Mouse (Mus musculus): Measurements from ENCODE around the gene Dpf2.
A peak's percentile ranks its signal among the peaks of the same experiment; 100 is the strongest.

The Dpf2 gene

DNA sequence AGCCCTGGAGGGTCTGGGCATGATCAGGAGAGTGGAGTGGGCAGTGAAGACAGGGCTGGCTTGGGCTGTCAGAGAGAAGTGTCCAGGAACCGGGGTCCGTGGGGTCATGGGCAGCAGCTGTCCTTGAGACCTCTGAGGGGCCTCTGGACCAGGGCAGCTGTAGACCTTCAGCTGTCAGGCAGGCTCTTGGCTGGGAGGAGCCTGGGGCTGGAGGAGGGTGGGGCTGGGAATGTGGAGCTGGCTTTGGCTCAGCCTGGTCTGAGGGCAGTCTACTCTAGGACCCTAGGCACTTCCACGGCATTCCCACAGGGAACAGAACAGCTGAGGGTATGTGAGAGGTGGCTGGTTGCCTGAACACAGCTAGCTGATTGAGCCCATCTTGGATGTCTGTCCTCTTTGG, 22.5 kb upstream of the Dpf2 start:
- DNase-seq, result no peak

DNA sequence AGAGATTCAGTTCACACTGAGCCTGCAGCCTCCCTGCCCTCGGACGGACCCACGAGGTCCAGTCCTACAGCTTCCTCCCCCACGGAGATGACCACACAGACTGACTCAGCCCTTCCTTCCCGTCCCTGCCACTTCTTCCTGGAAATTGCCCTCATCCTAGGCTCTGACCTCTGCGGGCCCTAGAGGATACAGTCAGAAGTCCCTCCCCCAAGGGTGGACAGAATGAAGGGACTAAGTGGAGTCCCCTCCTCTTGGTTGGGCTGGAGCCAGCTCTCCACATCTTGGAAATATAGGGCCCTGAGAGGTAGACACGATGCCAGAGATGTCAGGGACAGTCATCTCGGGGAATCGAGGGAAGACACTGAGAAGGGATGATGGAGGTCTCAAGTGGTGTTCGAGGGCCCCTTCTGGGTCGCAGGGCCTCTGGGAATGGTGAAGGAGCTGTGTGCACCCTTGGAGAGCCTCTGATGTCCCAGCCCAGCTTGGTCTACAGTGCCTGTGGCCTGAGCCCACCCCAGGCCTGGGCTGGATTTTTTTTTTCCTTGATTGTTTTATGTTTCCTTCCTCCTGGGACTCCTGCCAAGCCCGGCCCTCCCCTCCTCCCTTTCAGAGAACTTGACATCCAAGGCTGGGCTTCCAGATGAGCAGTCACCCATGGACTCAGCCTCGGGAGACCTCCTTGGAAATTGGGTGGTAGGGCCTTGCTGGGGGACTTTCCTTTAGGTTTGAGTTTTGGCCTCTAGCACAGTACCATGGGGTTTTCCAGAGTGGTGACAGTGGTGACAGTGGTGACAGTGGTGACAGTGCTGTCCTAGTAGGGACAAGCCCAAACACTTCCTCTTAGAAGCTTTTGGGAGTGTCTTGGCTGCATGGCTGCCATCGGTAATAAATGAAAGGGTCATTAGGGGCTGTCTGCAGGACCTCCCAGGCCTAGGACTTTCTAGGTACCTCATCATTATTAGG, 17.1 kb upstream of the Dpf2 start:
- DNase-seq, result no peak

- no peak for DNase-seq
These were observed 15.7 kb upstream of the Dpf2 start for GRCm38 (mm10) chr19:5928546-5928945.

- no peak for DNase-seq
These were observed 15.3 kb upstream of the Dpf2 start for GRCm38 (mm10) chr19:5928104-5928503.

DNA sequence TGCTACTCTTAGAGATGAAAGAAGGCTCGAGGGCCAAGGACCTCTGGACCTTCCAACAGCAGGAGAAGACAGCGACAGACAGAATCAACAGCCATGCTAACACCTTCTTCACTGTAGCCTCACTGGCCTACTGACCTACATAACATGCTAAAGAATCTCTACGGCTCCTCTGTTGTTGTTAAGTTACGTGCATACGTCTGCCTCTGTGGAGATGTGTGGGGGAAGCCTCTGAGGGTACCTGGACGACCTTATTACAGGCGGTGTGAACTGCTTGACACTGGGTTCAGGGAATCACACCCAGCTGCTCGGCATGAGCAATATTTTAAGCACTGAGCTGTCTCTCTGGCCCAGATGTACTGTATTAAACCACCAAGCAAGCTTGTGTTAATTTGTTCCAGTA, 14.7 kb upstream of the Dpf2 start:
- DNase-seq, result no peak

- DNase-seq, result no peak
These were observed 14.2 kb upstream of the Dpf2 start for GRCm38 (mm10) chr19:5927026-5927425.

DNA sequence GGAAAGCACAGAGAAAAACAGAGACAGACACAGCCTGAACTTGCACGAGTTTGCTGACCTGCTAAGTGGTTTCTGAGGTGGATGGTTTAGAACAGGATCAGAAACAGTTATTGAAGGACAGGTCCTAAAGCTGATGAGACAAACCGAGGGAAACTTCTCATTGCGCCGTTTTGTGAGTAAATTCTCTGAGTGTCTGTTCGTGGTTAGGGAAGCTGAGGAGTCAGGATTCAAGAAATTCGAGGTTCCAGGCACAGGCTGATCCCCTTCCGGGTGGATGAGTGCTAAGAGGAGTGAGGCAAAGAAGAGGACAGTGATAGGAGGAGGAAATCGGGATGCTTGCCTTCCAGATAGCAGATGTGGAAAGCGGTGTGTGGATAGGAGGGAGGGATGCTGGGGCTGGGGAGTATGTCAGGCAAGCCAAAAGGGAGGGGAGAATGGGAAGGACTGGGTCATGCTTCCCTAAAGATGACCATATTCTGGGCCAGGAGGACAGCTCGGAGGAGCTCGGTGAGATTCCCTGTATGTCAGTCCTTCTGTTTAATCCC, 12.6 kb upstream of the Dpf2 start:
- no peak for DNase-seq

DNA sequence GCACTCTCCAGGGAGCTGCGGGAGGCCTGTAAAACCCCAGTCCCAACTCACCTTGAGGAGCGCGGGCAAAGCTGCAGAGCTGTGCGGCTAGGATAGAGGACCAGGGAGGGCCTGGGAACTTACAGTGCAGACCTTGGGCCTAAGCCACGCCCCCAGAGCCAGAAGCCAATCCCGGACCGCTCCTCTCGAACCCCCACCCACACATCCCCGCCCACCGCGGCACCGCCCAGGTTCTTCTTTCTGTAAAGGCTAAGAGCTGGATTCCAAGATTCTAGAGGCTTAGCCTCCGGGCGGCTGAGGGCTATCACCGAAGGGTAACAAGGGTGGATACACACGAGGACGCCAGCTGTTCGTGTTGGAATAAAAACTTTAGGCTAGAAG, 11.9 kb upstream of the Dpf2 start, which contains the start of gene Cdc42ep2:
Gene Cdc42ep2, minus strand, starts transcription at position 104 of the 381 bp plus-strand sequence.
- DNase-seq, result peak; percentile 93

DNA sequence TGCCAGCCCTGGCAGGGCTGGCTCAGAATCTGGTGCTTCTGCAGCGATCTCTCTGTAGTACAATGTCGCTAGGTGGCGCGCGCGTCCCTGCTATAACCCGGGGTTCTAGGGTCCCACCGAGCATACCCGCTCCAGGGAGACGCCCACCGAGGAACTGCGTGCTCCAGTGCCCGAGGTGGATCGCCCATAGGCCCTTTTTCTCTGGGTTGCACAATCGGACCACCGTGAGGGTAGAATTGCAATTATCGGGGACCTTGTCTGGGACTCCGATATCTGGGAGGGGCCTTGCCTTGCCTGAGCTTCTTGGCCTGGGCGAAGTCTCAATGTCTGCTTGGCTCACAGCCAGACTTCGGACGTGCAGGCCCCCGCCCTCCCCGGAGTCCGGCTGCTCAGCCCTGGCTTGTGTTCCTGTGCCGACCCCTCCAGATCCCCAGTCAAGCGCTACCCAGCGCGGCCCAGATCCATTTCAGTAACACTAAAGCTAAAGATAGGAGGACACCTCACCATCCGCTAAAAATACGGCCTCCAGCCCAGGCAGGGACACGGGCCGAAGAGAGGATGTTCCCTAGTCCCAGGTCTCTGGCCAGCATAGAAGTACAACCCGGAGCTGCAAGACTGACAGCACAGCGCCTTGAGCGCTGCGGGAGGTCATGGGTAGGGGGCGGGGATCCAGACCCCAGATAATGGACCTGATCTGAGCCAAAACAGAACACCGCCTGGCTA, 11.3 kb upstream of the Dpf2 start:
- peak; percentile 88 for DNase-seq

DNA sequence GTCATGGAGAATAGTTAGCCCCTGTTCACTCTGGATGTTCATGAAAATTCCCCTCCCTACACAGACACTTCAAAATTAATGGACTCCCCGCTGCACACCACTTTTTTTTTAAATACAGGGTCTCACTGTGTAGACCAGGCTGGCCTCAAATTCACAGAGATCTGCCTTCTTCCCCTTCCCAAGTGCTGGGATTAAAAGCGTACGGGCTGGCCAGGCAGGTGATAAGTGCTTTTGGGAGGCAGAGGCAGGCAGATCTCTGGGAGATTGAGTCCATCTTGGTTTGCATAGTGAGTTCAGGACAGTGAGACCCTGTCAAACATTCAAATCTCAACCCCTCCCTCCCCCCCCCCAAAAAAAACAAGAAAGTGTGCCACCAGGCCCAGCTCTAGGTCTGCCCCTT, 10.2 kb upstream of the Dpf2 start:
- DNase-seq, result no peak

DNA sequence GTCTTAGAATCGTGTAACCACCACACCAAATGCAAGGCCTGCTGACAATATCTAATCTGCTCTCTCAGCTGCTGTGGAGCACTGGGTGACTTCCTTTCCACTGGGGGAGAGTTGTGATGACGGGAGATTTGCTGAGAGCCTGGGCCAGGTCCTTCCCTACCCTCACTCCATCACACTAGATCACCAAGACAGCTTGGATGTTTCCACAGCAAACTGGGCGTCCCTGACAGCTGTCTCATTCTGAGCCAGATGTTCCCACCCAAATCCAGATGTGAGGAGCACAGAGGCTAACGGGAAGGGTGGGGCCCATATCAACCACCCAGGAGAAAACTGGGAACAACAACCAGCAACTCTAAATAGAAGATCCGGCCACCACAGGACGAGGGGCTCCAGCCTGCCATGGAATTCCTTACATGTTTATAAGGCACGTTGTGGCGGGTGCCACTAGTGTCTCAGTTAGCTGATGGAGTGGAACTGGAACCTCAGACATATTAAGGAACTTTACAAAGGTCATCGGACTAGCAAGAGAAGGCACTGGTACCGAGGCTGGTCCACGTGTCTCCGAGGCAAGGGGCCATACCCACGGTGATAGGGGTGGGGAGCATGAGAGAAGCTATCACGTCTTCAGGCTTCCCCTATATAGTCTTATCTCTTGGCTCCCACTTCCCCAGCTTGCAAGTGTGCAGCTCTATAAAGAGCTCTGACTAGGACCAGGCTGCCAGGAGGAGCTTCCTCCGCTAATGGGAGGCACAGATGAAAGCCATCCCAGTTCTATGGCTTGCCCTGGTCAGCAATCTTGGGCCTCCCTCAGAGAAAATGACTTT, 9.5 kb upstream of the Dpf2 start:
- DNase-seq, result no peak

DNA sequence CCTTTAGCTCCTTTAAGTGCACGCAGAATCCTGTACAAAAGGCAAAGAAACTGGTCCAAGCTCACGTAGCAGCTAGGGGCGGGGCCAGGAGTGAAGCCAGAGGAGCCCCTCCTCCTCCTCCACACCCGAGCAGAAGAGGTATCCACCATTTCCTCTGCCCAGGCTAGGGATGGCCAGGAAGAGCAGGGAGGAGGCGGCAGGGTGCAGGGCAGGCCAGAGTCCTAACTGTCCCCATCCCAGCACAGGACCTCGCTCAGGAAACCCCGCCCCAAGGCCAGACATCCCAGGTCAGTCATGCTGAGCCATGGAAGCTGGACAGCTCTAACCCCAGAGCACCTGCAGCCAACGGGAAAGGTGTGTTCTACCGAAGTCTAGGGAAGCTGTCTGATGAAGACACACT, 8.9 kb upstream of the Dpf2 start:
- no peak for DNase-seq

GRCm38 (mm10) chr19:5912103-5913006, 455 bp downstream of the Dpf2 start:
- peak; percentile 99 for DNase-seq

GRCm38 (mm10) chr19:5911430-5912102, 1.2 kb downstream of the Dpf2 start:
- DNase-seq, result no peak

DNA sequence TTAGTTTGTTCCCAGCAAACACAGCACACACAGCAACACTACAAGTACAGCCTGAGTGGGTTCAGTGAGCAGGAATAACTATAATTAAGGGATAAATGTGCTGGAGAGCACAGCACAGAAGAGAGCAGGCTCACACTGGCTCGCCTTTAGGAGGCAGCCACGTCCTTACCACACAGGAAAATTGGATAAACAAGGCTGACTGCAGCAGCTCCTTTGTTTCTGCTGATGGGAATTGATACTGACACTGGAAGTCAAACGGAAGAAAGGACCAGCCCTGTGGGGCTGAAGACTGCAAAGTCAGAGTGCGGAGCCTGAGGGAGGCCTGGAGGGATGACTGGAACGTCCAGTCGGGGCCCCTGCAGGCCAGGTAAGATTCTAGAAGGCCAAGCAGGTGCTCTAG, 2.6 kb downstream of the Dpf2 start:
- no peak for DNase-seq

DNA sequence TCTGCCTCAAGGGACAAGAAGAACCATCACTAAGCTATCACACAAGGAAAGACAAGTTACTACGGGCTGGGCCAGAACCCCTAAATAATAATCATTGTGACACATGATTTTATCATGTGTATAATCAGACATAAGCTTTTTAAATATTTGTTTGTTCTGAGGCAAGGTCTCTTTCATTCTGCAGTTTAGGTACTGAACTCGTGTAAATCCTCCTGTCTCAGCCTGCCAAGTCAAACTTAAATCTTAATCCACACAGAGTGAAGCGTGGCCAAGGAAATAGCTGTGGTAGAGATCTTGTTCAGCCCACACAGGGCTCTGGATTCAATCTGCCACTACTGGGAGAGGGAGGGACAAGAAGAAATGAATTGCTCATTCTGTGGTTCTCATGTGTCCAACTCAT, 5.5 kb downstream of the Dpf2 start:
- no peak for DNase-seq

DNA sequence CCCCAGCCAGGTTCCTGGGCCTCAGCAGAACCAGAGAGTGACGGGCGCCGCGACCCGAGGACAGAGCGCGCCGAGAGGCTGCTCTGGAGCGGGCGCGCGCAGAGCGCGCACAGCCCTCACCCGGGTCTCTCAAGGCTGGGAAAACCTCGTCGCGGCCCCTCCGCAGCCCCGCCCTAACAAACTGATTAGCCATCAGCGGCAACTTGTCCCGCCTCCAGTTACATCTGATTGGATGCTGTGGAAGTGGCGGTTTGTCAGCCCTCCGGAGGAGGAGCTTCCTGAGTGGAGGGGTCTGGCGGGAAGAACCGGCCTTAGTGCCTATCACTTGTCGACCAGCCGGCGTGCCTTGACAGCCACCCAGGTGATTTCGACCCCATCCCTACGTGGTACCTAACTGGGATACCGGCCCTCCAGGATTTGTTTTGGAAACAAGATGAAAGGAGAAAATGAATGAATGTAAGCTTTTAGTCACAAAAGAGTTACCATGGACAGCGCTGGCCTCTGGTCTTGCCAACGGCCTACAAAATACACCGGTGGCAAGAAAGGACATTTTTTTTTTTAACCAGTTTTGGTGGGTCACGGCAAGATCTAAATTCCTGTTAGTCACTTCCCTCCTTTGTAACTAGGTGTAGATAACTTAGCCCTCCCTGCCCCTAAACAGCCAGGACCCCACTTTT, 18.7 kb downstream of the Dpf2 start, which contains the start of gene Tigd3:
Gene Tigd3, minus strand, starts transcription at position 148 of the 677 bp plus-strand sequence.
- peak; percentile 96 for DNase-seq

GRCm38 (mm10) chr19:5893282-5894001, 19.4 kb downstream of the Dpf2 start:
- no peak for DNase-seq

DNA sequence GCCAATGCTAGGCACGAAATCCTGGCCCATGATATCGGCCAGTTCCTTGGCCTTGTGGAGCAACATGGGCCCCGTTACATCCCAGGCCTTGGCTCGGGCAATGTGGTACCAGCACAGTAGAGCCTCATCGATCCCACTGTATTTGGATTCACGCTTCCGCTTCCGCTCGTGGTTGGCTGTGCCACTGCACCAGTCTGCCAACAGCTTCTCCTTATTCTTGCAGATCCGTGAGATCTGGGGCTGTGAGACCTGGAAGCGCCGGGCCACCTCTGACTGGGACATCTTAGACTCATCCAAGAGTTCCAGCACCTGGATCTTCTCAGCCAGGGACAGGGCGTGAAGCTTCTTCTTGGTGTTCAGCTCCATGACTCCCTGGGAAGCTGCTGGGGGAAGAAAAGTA, 20.1 kb downstream of the Dpf2 start:
- DNase-seq, result no peak

DNA sequence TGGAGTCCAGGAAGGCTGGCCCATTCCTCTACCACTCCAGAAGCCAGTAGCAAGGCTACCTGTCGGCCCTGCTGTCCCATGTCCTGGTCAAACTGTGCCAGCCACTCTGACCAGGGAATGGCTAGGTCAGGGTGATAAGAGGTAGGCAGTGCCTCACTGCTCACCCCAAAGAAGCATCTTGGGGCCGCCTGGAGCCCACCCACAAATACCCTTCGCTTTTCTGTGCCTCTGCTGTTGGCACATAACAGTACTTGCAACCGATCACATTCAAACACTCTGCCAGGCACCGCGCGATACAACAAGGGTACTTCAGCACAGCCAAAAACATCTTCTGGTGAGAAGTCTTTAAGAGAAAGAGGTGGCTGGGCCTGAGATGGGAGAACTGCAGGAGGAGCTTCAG, 20.5 kb downstream of the Dpf2 start:
- no peak for DNase-seq

Measured in right cerebral cortex, adult 18-20 months (tissue).